Mouse (Mus musculus) embryonic facial prominence, embryonic 15.5 days (tissue): ENCODE data around the gene Tnxb. TPM values are rescaled to one million over a fixed set of nuclear protein-coding genes. Genes with fewer than 3 reads are reported as not detected.

Experiments used
- ATAC-seq: fragments of 200-750 bp; cut with Nextera tagmentation; 2 replicates; pipeline ENCODE4 v1.8.0; 2017; ENCODE audit warnings: low read depth, moderate TSS enrichment; ENCODE audit not compliant: insufficient number of reproducible peaks, low FRiP score, low TSS enrichment
- H3K27ac ChIP-seq: fragments of 300-500 bp; sonication (generic); replicated peaks from 2 replicates; pipeline ENCODE4 v1.5.1; 2015; ENCODE audit warnings: mild to moderate bottlenecking, inconsistent platforms
- H3K27me3 ChIP-seq: fragments of 300-500 bp; sonication (generic); 2 replicates; pipeline ENCODE4 v1.6.1; 2015; ENCODE audit warnings: inconsistent platforms
- H3K36me3 ChIP-seq: fragments of 300-500 bp; sonication (generic); 2 replicates; pipeline ENCODE4 v1.6.1; 2015; ENCODE audit warnings: mild to moderate bottlenecking, inconsistent platforms
- H3K4me1 ChIP-seq: fragments of 300-500 bp; sonication (generic); 2 replicates; pipeline ENCODE4 v1.6.1; 2015; ENCODE audit warnings: inconsistent platforms
- H3K4me2 ChIP-seq: fragments of 300-500 bp; sonication (generic); replicated peaks from 2 replicates; pipeline ENCODE4 v1.6.1; 2015; ENCODE audit warnings: mild to moderate bottlenecking, inconsistent platforms
- H3K4me3 ChIP-seq: fragments of 300-500 bp; sonication (generic); replicated peaks from 2 replicates; pipeline ENCODE4 v1.5.1; 2015; ENCODE audit warnings: mild to moderate bottlenecking, inconsistent platforms
- H3K9ac ChIP-seq: fragments of 300-500 bp; sonication (generic); 2 replicates; pipeline ENCODE4 v1.6.1; 2015; ENCODE audit warnings: inconsistent platforms
- H3K9me3 ChIP-seq: fragments of 300-500 bp; sonication (generic); replicated peaks from 2 replicates; pipeline ENCODE4 v1.6.1; 2016; ENCODE audit warnings: inconsistent platforms
- WGBS: fragments of 180-500 bp; shearing (Covaris S2); methylation state at CpG from one replicate; pipeline ENCODE4 v1.1.7; 2015; 5-methylcytosine and 5-hydroxymethylcytosine counted together
- polyA plus RNA-seq: library from polyadenylated mRNA; unstranded; fragments of >200 nt; fragmentation: Nextera tagmentation; extraction: Ambion mirVana; gene quantifications from 2 replicates; pipeline ENCODE4 v1.2.1, GENCODE M21; 2015

Tnxb gene
- polyA plus RNA-seq, 1 experiment from 2014 or later, result 0.48 TPM

GRCm38 (mm10) chr17:34660259-34660820 lies 10.0 kb upstream of the Tnxb start:
- 27% methylated on average over 11 of the region's 11 CpGs for WGBS
- H3K4me1 ChIP-seq, result peaks cover 33% of the 10 kb centered on the region
- H3K9me3 ChIP-seq, result no peaks in the 10 kb centered on the region
- peak overlapping the region; percentile 38 for H3K4me2 ChIP-seq
- H3K9ac ChIP-seq, result no peak overlapping the region
- no peak overlapping the region for H3K4me3 ChIP-seq
- ATAC-seq, result no peak
- H3K27ac ChIP-seq, result no peak overlapping the region
- peaks cover 36% of the 10 kb centered on the region for H3K27me3 ChIP-seq
- no peaks in the 10 kb centered on the region for H3K36me3 ChIP-seq

- no peaks in the 10 kb centered on the region for H3K36me3 ChIP-seq
- peak overlapping the region; percentile 38 for H3K4me2 ChIP-seq
- 5% methylated on average over 19 of the region's 19 CpGs for WGBS
- H3K4me3 ChIP-seq, result peak overlapping the region; percentile 16; the same call in 1 of the 2 replicates
- H3K9me3 ChIP-seq, result no peaks in the 10 kb centered on the region
- H3K9ac ChIP-seq, result no peak overlapping the region
- peaks cover 41% of the 10 kb centered on the region for H3K27me3 ChIP-seq
- H3K27ac ChIP-seq, result no peak overlapping the region
- no peak for ATAC-seq
- peaks cover 25% of the 10 kb centered on the region for H3K4me1 ChIP-seq
Observed at GRCm38 (mm10) chr17:34661121-34661591, 9.2 kb upstream of the Tnxb start.

GRCm38 (mm10) chr17:34662468-34662867 lies 7.9 kb upstream of the Tnxb start:
- Histone ChIP-seq H3K9ac (no peak overlapping the region), H3K27ac (no peak overlapping the region), H3K4me2 (no peak overlapping the region), H3K36me3 (no peaks in the 10 kb centered on the region), H3K27me3 (peaks cover 41% of the 10 kb centered on the region), H3K9me3 (no peaks in the 10 kb centered on the region), H3K4me1 (peaks cover 16% of the 10 kb centered on the region), H3K4me3 (no peak overlapping the region)
- ATAC-seq, result no peak
- 77% methylated on average over 1 of the region's 1 CpGs for WGBS

- Histone ChIP-seq H3K27me3 (peaks cover 41% of the 10 kb centered on the region), H3K4me1 (peaks cover 16% of the 10 kb centered on the region), H3K27ac (no peak overlapping the region), H3K4me2 (no peak overlapping the region), H3K36me3 (no peaks in the 10 kb centered on the region), H3K9me3 (no peaks in the 10 kb centered on the region), H3K9ac (no peak overlapping the region), H3K4me3 (no peak overlapping the region)
- WGBS, result 80% methylated on average over 8 of the region's 8 CpGs
- no peak for ATAC-seq
Observed at GRCm38 (mm10) chr17:34662978-34663377, 7.4 kb upstream of the Tnxb start.

- Histone ChIP-seq H3K4me1 (peaks cover 16% of the 10 kb centered on the region), H3K9ac (no peak overlapping the region), H3K4me2 (no peak overlapping the region), H3K27ac (no peak overlapping the region), H3K4me3 (no peak overlapping the region), H3K9me3 (no peaks in the 10 kb centered on the region), H3K27me3 (peaks cover 40% of the 10 kb centered on the region), H3K36me3 (no peaks in the 10 kb centered on the region)
- WGBS, result 42% methylated on average over 1 of the region's 1 CpGs
- ATAC-seq, result no peak
Observed at GRCm38 (mm10) chr17:34663558-34663957, 6.8 kb upstream of the Tnxb start.

- Histone ChIP-seq H3K27ac (no peak overlapping the region), H3K4me3 (no peak overlapping the region), H3K9ac (no peak overlapping the region), H3K9me3 (no peaks in the 10 kb centered on the region), H3K36me3 (no peaks in the 10 kb centered on the region), H3K27me3 (peaks cover 36% of the 10 kb centered on the region), H3K4me1 (peaks cover 16% of the 10 kb centered on the region), H3K4me2 (no peak overlapping the region)
- ATAC-seq, result no peak
- WGBS, result 63% methylated on average over 7 of the region's 7 CpGs
Observed at GRCm38 (mm10) chr17:34664472-34664871, 5.9 kb upstream of the Tnxb start.

GRCm38 (mm10) chr17:34671151-34672066 lies 1.1 kb downstream of the Tnxb start:
- Histone ChIP-seq H3K9me3 (no peaks in the 10 kb centered on the region), H3K36me3 (no peaks in the 10 kb centered on the region), H3K9ac (peak overlapping the region; percentile 12; the same call in 1 of the 2 replicates), H3K27me3 (peaks cover 71% of the 10 kb centered on the region), H3K4me1 (peaks cover 25% of the 10 kb centered on the region), H3K4me3 (peak overlapping the region; percentile 34), H3K4me2 (peak overlapping the region; percentile 59), H3K27ac (no peak overlapping the region)
- 8% methylated on average over 93 of the region's 93 CpGs for WGBS
- no peak for ATAC-seq

GRCm38 (mm10) chr17:34672246-34672792 lies 2.0 kb downstream of the Tnxb start:
- WGBS, result 31% methylated on average over 49 of the region's 49 CpGs
- Histone ChIP-seq H3K27me3 (peaks cover 80% of the 10 kb centered on the region), H3K9ac (no peak overlapping the region)

GRCm38 (mm10) chr17:34673139-34673538 lies 2.8 kb downstream of the Tnxb start:
- H3K36me3 ChIP-seq, result no peaks in the 10 kb centered on the region
- no peak overlapping the region for H3K27ac ChIP-seq
- no peak for ATAC-seq
- no peak overlapping the region for H3K9ac ChIP-seq
- H3K4me3 ChIP-seq, result no peak overlapping the region
- no peak overlapping the region for H3K4me2 ChIP-seq
- H3K4me1 ChIP-seq, result peaks cover 25% of the 10 kb centered on the region
- peaks cover 88% of the 10 kb centered on the region for H3K27me3 ChIP-seq
- WGBS, result 84% methylated on average over 7 of the region's 7 CpGs
- no peaks in the 10 kb centered on the region for H3K9me3 ChIP-seq

More at GRCm38 (mm10) chr17:34672246-34672792, 2.0 kb downstream of the Tnxb start:
- Histone ChIP-seq H3K27ac (no peak overlapping the region), H3K36me3 (no peaks in the 10 kb centered on the region), H3K9me3 (no peaks in the 10 kb centered on the region), H3K4me3 (peak overlapping the region; percentile 34), H3K4me2 (peak overlapping the region; percentile 59), H3K4me1 (peaks cover 25% of the 10 kb centered on the region)
- no peak for ATAC-seq

GRCm38 (mm10) chr17:34674524-34675204 lies 4.3 kb downstream of the Tnxb start:
- Histone ChIP-seq H3K36me3 (no peaks in the 10 kb centered on the region), H3K27me3 (peaks cover 96% of the 10 kb centered on the region), H3K4me3 (no peak overlapping the region), H3K4me1 (peaks cover 27% of the 10 kb centered on the region), H3K27ac (no peak overlapping the region), H3K9me3 (no peaks in the 10 kb centered on the region), H3K4me2 (no peak overlapping the region), H3K9ac (no peak overlapping the region)
- 54% methylated on average over 11 of the region's 11 CpGs for WGBS
- no peak for ATAC-seq
